21 mouse cellular contexts compared by ENCODE assay signal in genomic region chr2:170887984-170888383, GRCm38 (mm10).
A peak's percentile ranks its signal among the peaks of the same experiment; 100 is the strongest.
DNase-seq lines count a peak whose midpoint lies in the region; ATAC-seq lines count a peak whose summit lies in the region.
"Had no signal": no experiment of that assay in that cellular context is flagged by ENCODE, and none has a peak within 500 bp of the region (broad histone marks: within the 10 kb centered on the region; RNA-seq: fewer than 3 reads in every experiment).

No protein-coding gene starts in this region.

- H3K27me3 ChIP-seq in heart, embryonic 15.5 days, result no peaks in the 10 kb centered on the region
- H3K27me3 ChIP-seq in limb, embryonic 12.5 days, result no peaks in the 10 kb centered on the region
- H3K27me3 ChIP-seq: embryonic facial prominence, embryonic 12.5 days; hindbrain, embryonic 15.5 days; midbrain, embryonic 13.5 days; neural tube, embryonic 15.5 days had no signal

- H3K4me3 ChIP-seq in heart, embryonic 15.5 days, result no peak overlapping the region
- no peak overlapping the region for H3K4me3 ChIP-seq in limb, embryonic 12.5 days (replicated peaks)
- H3K4me3 ChIP-seq: embryonic facial prominence, embryonic 12.5 days; hindbrain, embryonic 15.5 days; midbrain, embryonic 13.5 days; neural tube, embryonic 15.5 days had no signal

- H3K4me1 ChIP-seq in heart, embryonic 15.5 days (replicated peaks), result no peaks in the 10 kb centered on the region
- no peaks in the 10 kb centered on the region for H3K4me1 ChIP-seq in limb, embryonic 12.5 days (replicated peaks)
- H3K4me1 ChIP-seq: embryonic facial prominence, embryonic 12.5 days; hindbrain, embryonic 15.5 days; neural tube, embryonic 15.5 days had no signal

- intact Hi-C loops in heart, postnatal 10 days (cut with DNase I), result no loop called here

- H3K27ac ChIP-seq in heart, embryonic 15.5 days, result no peak overlapping the region
- no peak overlapping the region for H3K27ac ChIP-seq in limb, embryonic 12.5 days
- H3K27ac ChIP-seq: embryonic facial prominence, embryonic 12.5 days; hindbrain, embryonic 15.5 days; midbrain, embryonic 13.5 days; neural tube, embryonic 15.5 days had no signal

- ATAC-seq in heart, embryonic 15.5 days (replicated peaks; ENCODE audit: insufficient number of reproducible peaks, insufficient read depth, low FRiP score, low read depth), result no peak
- ATAC-seq in limb, embryonic 12.5 days (ENCODE audit: insufficient number of reproducible peaks, insufficient read depth, low FRiP score, low TSS enrichment, low read depth), result no peak
- ATAC-seq: midbrain, embryonic 13.5 days had no signal

- peak overlapping the region; percentile 18; the same call in 1 of the 2 replicates for H3K4me2 ChIP-seq in heart, embryonic 15.5 days
- peak overlapping the region; percentile 20 for H3K4me2 ChIP-seq in limb, embryonic 12.5 days
- H3K4me2 ChIP-seq: embryonic facial prominence, embryonic 12.5 days; hindbrain, embryonic 15.5 days; lung, embryonic 14.5 days; midbrain, embryonic 13.5 days; neural tube, embryonic 15.5 days had no signal

- DNase-seq in heart, postnatal 10 days, result no peak
- DNase-seq in thymus, postnatal 4 days, result peak; percentile 27
- DNase-seq in thymus, adult 18-20 months, result no peak
- DNase-seq in cerebellum, adult 9-10 months, result no peak
- DNase-seq in lung, postnatal 25 days (ENCODE audit: low spot score), result no peak
- DNase-seq: adrenal gland, adult 2 months; cerebellum, postnatal 14 days; gastrocnemius, postnatal 14 days; kidney, adult 8-10 months; kidney, postnatal 25 days; layer of hippocampus, adult 9-11 months; lung, embryonic 14.5 days; right cerebral cortex, postnatal 4 days; thymus, adult 2 months had no signal

- no peaks in the 10 kb centered on the region for H3K36me3 ChIP-seq in heart, embryonic 15.5 days
- no peaks in the 10 kb centered on the region for H3K36me3 ChIP-seq in limb, embryonic 12.5 days
- H3K36me3 ChIP-seq: embryonic facial prominence, embryonic 12.5 days; G1E; hindbrain, embryonic 15.5 days; midbrain, embryonic 13.5 days; neural tube, embryonic 15.5 days had no signal

- H3K9ac ChIP-seq in heart, embryonic 15.5 days, result no peak overlapping the region
- no peak overlapping the region for H3K9ac ChIP-seq in limb, embryonic 12.5 days (replicated peaks)
- H3K9ac ChIP-seq: embryonic facial prominence, embryonic 12.5 days; hindbrain, embryonic 15.5 days; lung, embryonic 14.5 days; midbrain, embryonic 13.5 days; neural tube, embryonic 15.5 days had no signal

- H3K9me3 ChIP-seq in heart, embryonic 15.5 days (replicated peaks), result no peaks in the 10 kb centered on the region
- H3K9me3 ChIP-seq in limb, embryonic 12.5 days, result no peaks in the 10 kb centered on the region
- H3K9me3 ChIP-seq: embryonic facial prominence, embryonic 12.5 days; hindbrain, embryonic 15.5 days; midbrain, embryonic 13.5 days; neural tube, embryonic 15.5 days had no signal

- 57% methylated on average over 9 of the region's 9 CpGs for WGBS in heart, embryonic 15.5 days
- 43% methylated on average over 9 of the region's 9 CpGs for WGBS in limb, embryonic 12.5 days
